Mouse (Mus musculus) bone marrow, adult 2 months (tissue): ENCODE measurements around the gene Hhipl1.

Source experiments
- CTCF ChIP-seq: fragments of 200-500 bp; IDR thresholded peaks from 2 replicates; pipeline ENCODE4 v1.5.1; 2011; ENCODE audit warnings: low read length, control low read depth; ENCODE audit not compliant: control insufficient read depth, insufficient read depth
- POLR2A ChIP-seq: fragments of 200-500 bp; IDR thresholded peaks from 2 replicates; pipeline ENCODE4 v1.6.1; 2011; ENCODE audit warnings: low read depth, mild to moderate bottlenecking, control low read depth, low read length, borderline replicate concordance; ENCODE audit not compliant: control insufficient read depth

- no peak for TF ChIP-seq CTCF
- no peak for TF ChIP-seq POLR2A
Observed at GRCm38 (mm10) chr12:108365868-108366267, 59.8 kb downstream of the Hhipl1 start.
